Mouse (Mus musculus): ENCODE measurements around the gene Dlg2. TPM values are rescaled to one million over a fixed set of nuclear protein-coding genes. Genes with fewer than 3 reads are reported as not detected.

Dlg2 gene
- total RNA-seq, 2 experiments from 2014 or later = 1.9 to 3.4 TPM

- no peak for DNase-seq
- intact Hi-C loops (cut with DNase I) = no loop called here
Observed at GRCm38 (mm10) chr7:91086071-91086470, 609.6 kb downstream of the Dlg2 start.

DNA sequence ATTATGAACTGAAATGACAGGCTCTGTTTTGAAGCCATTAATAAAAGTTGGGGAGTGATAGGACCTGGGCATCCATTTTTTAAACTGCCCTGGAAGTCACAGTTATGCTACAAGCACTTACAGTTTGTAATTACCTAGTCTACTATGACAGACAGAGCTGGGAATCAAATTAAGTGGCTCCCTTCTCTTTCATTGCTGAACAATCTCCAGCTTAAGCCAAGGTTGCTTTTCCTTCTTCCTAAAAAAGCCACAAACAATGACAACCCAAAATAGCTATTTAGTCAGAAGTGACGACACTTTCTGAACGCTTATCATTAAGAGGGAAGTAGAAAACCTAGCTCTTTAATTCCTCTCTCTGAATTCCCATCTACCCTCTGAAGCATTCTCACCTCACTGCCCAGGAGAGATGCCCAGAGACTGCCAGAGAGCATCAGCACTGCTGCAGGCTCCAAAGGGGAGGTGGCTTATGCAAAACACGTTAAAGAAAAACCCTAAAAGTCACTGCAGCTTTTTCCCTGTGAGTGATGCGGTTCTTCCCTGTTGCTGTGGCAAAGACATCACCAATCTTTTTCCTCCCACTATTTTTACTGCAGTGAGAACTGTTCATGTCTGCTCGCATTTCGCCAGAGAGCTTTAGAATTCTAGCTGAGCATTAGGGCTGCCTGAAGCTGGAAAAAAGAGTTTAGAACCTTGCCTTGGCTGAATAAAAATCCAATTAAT, 612.9 kb downstream of the Dlg2 start:
- intact Hi-C loops (cut with DNase I) = no loop called here
- DNase-seq = no peak

GRCm38 (mm10) chr7:91090317-91090829, 613.9 kb downstream of the Dlg2 start:
- intact Hi-C loops (cut with DNase I) = no loop called here
- DNase-seq = no peak

- intact Hi-C loops (cut with DNase I) = no loop called here
Observed at GRCm38 (mm10) chr7:91090830-91091683, 614.6 kb downstream of the Dlg2 start.

DNA sequence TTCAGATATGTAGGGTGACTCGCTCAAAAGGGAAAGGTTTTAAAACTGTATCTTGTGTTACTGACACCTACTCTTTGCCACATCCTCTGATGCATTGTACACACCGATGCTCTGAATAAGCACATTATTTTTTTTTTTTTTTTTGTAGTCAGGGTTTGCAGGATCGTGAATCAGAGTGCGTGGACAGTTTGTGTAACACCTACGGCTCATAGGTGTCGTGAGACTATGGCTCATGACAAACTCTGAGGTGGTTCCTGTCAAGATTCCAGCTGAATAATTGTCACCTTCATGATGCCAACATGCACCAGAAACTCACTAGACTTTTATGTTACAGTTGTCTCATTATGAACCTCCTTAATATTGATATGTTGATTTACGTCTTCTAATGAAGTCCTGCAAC, 620.0 kb downstream of the Dlg2 start:
- intact Hi-C loops (cut with DNase I) = no loop called here
- DNase-seq = no peak

More at GRCm38 (mm10) chr7:91090830-91091683, 614.6 kb downstream of the Dlg2 start:
- no peak for DNase-seq

- intact Hi-C loops (cut with DNase I) = no loop called here
- DNase-seq = no peak
Observed at GRCm38 (mm10) chr7:91098521-91098920, 622.0 kb downstream of the Dlg2 start.

- DNase-seq = no peak
- intact Hi-C loops (cut with DNase I) = no loop called here
Observed at GRCm38 (mm10) chr7:91109575-91109974, 633.1 kb downstream of the Dlg2 start.

DNA sequence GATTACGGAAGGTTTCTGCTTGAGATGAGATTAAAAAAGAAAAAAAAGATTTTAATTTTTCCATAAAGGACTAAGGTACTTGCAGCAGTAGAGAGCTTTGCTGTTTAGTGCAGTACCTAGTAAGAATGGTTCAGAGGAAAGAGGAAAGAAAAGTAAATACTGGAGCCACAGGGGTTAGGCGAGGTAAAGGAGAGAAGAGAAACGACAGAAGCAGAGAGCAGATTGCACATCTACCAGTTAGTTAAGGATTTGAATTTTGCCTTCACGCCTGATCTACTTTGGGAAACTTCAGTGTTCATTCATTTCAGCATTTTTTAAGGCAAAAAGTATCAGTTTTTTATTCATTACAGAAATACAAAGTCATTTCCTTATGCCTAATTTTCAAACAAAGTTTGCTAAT, 655.7 kb downstream of the Dlg2 start:
- intact Hi-C loops (cut with DNase I) = no loop called here

GRCm38 (mm10) chr7:91154096-91154495, 677.6 kb downstream of the Dlg2 start:
- DNase-seq = no peak
- intact Hi-C loops (cut with DNase I) = no loop called here

More for the DNA sequence above, 655.7 kb downstream of the Dlg2 start:
- no peak for DNase-seq

DNA sequence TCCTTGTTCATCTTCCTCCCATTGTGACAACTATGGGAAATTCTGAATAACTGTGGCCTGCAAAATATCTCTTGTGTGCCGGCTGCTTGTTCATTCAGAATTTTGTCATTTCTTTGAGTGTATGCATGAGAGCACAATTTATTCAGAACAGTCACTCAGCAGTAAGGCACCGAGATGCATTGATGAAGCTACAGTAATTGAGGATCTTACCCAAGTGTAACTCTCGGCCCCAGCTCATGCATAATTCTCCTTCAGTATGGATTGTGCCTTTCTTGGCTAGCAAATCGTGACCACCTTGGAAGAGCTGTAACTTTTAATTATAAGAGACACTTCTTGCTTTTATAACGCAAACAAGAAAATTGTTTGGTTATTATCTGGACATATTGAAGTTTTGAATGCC, 682.7 kb downstream of the Dlg2 start:
- DNase-seq = no peak
- intact Hi-C loops (cut with DNase I) = no loop called here

DNA sequence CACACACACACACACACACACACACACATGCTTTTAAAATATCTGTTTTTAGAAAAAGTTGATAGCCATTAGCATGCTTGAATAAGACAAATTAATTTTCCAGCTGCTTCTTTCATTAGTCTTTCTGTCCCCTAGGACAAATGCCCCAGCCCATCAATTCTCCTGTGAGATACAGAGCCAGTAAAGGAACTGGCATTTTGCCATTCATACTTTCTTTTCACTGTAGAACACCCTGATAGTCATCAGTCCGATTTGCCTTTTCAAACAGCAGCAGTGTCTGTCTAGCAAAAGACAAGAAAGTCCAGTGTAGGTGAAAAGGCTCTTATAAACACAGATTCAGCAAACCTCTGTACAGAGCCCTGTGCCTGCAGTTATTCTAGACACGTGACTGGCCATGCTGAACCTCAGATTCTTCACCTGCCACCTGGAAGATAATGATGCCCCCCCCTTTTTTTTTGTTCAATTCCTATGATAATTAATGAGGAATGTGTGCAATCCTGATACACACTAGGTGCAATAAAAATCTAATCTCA, 685.2 kb downstream of the Dlg2 start:
- intact Hi-C loops (cut with DNase I) = no loop called here
- DNase-seq = no peak

- intact Hi-C loops (cut with DNase I) = no loop called here
- DNase-seq = no peak
Observed at GRCm38 (mm10) chr7:91173560-91173959, 697.1 kb downstream of the Dlg2 start.

DNA sequence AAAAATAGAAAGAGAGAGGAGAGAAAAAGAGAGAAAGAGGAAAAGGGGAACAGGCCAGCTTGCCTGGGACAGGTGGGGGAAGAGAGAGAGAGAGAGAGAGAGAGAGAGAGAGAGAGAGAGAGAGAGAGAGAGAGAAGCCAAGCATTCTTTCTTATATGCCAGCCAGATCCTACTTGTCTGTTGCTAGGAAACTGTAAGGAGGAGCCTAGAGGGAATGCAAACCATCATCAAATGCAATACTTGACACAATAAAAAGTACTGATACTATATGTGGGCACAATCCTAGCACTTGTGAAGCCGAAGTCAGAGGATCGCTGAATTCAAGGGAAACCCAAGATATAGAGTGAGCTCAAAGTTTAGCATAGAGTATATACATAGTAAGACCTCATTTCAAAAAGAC, 711.7 kb downstream of the Dlg2 start:
- intact Hi-C loops (cut with DNase I) = no loop called here
- DNase-seq = no peak

- intact Hi-C loops (cut with DNase I) = no loop called here
- DNase-seq = no peak
Observed at GRCm38 (mm10) chr7:91199372-91199771, 722.9 kb downstream of the Dlg2 start.

DNA sequence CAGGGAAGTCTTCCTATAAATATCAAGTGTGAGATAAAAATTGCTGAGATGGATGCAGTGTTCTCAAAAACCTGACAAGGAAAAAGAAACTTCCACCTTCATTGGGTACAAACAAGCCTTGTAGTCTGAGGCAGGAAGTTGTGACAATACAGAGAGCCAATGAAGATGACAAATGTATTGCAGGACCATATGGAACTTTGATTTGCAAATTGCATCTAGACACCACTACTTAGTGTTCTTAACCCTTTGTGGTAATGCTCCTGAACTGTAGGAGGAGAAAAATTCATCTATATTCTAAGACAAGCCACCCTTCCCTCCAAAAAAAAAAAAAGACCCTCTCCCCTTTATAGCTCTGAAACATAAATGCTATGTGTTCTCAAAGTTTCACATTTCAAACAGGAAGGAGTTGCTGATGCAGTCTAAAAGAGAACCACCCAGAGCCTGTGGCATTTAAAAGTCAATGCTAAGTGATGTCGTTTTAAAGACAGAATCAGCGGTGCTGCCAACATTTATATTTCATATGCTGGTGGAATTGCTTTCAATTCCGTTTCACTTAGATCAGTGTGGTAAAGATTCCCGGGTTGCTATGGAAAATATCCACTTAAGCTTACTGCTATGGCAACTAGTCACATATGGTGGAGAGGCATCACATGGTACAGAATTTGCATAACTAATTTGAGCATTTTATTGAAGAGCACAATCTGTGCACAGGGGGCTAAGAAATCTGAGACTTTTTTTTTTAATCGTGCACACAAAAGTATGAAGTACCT, 731.8 kb downstream of the Dlg2 start:
- intact Hi-C loops (cut with DNase I) = no loop called here
- no peak for DNase-seq

- no peak for DNase-seq
- intact Hi-C loops (cut with DNase I) = no loop called here
Observed at GRCm38 (mm10) chr7:91208973-91209372, 732.5 kb downstream of the Dlg2 start.

GRCm38 (mm10) chr7:91212236-91212635, 735.8 kb downstream of the Dlg2 start:
- intact Hi-C loops (cut with DNase I) = no loop called here
- DNase-seq = no peak

- intact Hi-C loops (cut with DNase I) = no loop called here
Observed at GRCm38 (mm10) chr7:91214921-91215320, 738.4 kb downstream of the Dlg2 start.

GRCm38 (mm10) chr7:91218321-91218987, 742.0 kb downstream of the Dlg2 start:
- no peak for DNase-seq
- intact Hi-C loops (cut with DNase I) = no loop called here

More at GRCm38 (mm10) chr7:91214921-91215320, 738.4 kb downstream of the Dlg2 start:
- DNase-seq = no peak

- intact Hi-C loops (cut with DNase I) = loop anchor here (2.0 kb wide), 1 partner anchor 714 kb away; no protein-coding TSS in a partner anchor
- DNase-seq = peak; percentile 38 to 62
Observed at GRCm38 (mm10) chr7:91226442-91226841, 750.0 kb downstream of the Dlg2 start.

Data from heart, postnatal 10 days (tissue).